Mouse (Mus musculus) forebrain, embryonic 12.5 days (tissue): Measurements from ENCODE around the gene Frmd4a. TPM values are rescaled to one million over a fixed set of nuclear protein-coding genes. Genes with fewer than 3 reads are reported as not detected.

ENCODE experiments used
- ATAC-seq: fragments of 200-750 bp; cut with Nextera tagmentation; 2 replicates; pipeline ENCODE4 v1.8.0; 2017; ENCODE audit warnings: moderate TSS enrichment; ENCODE audit not compliant: low FRiP score
- H3K27ac ChIP-seq: fragments of 300-500 bp; sonication (generic); 2 replicates; pipeline ENCODE4 v1.5.1; 2016; ENCODE audit warnings: mild to moderate bottlenecking
- H3K27me3 ChIP-seq: fragments of 300-500 bp; sonication (generic); 2 replicates; pipeline ENCODE4 v1.6.1; 2016; ENCODE audit warnings: mild to moderate bottlenecking
- H3K36me3 ChIP-seq: fragments of 300-500 bp; sonication (generic); replicated peaks from 2 replicates; pipeline ENCODE4 v1.6.1; 2016; ENCODE audit warnings: mild to moderate bottlenecking
- H3K4me1 ChIP-seq: fragments of 300-500 bp; sonication (generic); 2 replicates; pipeline ENCODE4 v1.6.1; 2016
- H3K4me2 ChIP-seq: fragments of 300-500 bp; sonication (generic); 2 replicates; pipeline ENCODE4 v1.6.1; 2016; ENCODE audit warnings: mild to moderate bottlenecking, moderate library complexity
- H3K4me3 ChIP-seq: fragments of 300-500 bp; sonication (generic); replicated peaks from 2 replicates; pipeline ENCODE4 v1.5.1; 2016; ENCODE audit warnings: mild to moderate bottlenecking
- H3K9ac ChIP-seq: fragments of 300-500 bp; sonication (generic); 2 replicates; pipeline ENCODE4 v1.6.1; 2016; ENCODE audit warnings: mild to moderate bottlenecking
- H3K9me3 ChIP-seq: fragments of 300-500 bp; sonication (generic); 2 replicates; pipeline ENCODE4 v1.6.1; 2016
- WGBS: fragments of 180-500 bp; shearing (Covaris S2); methylation state at CpG from one replicate; pipeline ENCODE4 v1.1.7; 2016; 5-methylcytosine and 5-hydroxymethylcytosine counted together
- polyA plus RNA-seq: library from polyadenylated mRNA; unstranded; fragments of >200 nt; fragmentation: Nextera tagmentation; extraction: Ambion mirVana; gene quantifications from 2 replicates; pipeline ENCODE4 v1.2.1, GENCODE M21; 2016

Frmd4a gene
- polyA plus RNA-seq, 1 experiment from 2014 or later = 51.3 TPM

GRCm38 (mm10) chr2:4071831-4072230, 54.3 kb downstream of the Frmd4a start:
- ATAC-seq = peak; percentile 87; the same call in 1 of the 2 replicates
- H3K27ac ChIP-seq = 0 out of 2 replicates have a peak overlapping the region, but pooled peaks have one; percentile 42

GRCm38 (mm10) chr2:4083877-4084276, 66.4 kb downstream of the Frmd4a start:
- no peak overlapping the region for H3K4me3 ChIP-seq
- peaks cover 4% of the 10 kb centered on the region; the same call in 1 of the 2 replicates for H3K27me3 ChIP-seq
- H3K27ac ChIP-seq = no peak overlapping the region
- H3K9me3 ChIP-seq = no peaks in the 10 kb centered on the region
- no peak overlapping the region for H3K9ac ChIP-seq
- no peak for ATAC-seq
- no peak overlapping the region for H3K4me2 ChIP-seq
- H3K4me1 ChIP-seq = no peaks in the 10 kb centered on the region
- WGBS = 77% methylated on average over 6 of the region's 6 CpGs
- H3K36me3 ChIP-seq = no peaks in the 10 kb centered on the region

More at GRCm38 (mm10) chr2:4071831-4072230, 54.3 kb downstream of the Frmd4a start:
- Histone ChIP-seq H3K9ac (no peak overlapping the region), H3K4me2 (no peak overlapping the region), H3K36me3 (no peaks in the 10 kb centered on the region), H3K9me3 (no peaks in the 10 kb centered on the region), H3K4me1 (0 out of 2 replicates have a peak, but pooled peaks cover 5% of the 10 kb centered on the region), H3K27me3 (no peaks in the 10 kb centered on the region), H3K4me3 (no peak overlapping the region)
- WGBS = 43% methylated on average over 7 of the region's 7 CpGs

DNA sequence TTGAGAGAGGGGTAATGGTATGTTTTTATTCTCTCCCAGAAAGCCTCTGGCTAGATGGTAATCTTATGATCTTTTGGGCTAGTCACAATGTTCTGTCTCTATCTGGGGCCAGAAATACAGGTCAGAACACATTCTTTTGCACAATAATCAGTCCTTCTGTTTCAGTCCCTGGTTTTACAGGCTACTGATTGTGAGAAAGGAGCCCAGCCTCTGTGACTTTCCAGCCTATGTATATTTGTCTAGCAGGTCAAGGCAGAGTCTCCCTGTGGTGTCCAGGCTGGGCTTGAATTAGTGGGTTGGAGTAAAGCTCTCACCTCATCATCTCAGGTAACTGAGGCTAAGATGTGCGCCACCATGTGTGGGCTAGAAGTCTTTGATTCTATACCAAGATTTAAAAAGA, 80.1 kb downstream of the Frmd4a start:
- peaks cover 23% of the 10 kb centered on the region for H3K4me1 ChIP-seq
- 87% methylated on average over 1 of the region's 1 CpGs for WGBS
- peaks cover 26% of the 10 kb centered on the region for H3K27me3 ChIP-seq

DNA sequence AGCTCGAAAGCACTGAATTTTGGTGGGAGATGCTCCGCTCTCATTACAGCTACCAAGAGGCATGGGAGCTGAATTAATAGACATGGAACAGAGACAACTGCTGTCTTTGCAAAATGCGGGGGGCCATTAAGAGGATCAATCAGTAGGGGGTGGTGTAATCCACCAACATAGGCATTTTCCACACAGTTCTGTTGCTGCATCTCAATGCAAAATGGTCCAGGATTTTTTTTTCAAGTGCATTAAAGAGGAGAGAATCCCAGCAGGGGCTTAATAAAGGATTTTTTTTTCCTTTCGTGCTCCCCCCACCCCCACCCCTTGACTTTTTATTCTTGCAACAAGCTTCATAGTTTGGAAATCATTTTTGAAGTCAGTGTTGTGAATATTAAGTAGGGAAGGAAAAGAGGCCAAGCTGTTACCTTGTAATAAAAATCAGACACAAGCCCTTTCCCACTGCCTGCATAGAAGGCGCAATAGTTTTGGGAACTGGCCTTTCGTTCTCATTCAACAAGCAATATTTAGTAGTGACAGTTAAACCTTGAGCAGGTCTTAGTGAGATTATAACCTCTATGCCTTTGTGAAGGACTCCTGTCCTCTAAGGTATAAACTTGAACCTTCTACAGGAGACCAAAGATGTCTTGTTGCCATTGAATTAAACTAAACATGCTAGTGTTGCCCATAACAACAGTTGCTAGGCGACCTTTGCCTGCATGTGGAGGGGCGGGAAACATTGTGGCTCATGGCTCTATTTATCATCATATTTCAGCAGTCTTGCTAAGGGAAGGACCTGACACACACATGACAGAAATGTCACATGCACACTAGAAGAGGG, 81.6 kb downstream of the Frmd4a start:
- peaks cover 23% of the 10 kb centered on the region for H3K4me1 ChIP-seq
- H3K36me3 ChIP-seq = no peaks in the 10 kb centered on the region
- peaks cover 26% of the 10 kb centered on the region for H3K27me3 ChIP-seq
- no peak overlapping the region for H3K9ac ChIP-seq
- WGBS = 29% methylated on average over 8 of the region's 8 CpGs
- peak overlapping the region; percentile 50 for H3K27ac ChIP-seq
- ATAC-seq = peak; percentile 79
- no peaks in the 10 kb centered on the region for H3K9me3 ChIP-seq
- no peak overlapping the region for H3K4me3 ChIP-seq
- peak overlapping the region; percentile 13; the same call in 1 of the 2 replicates for H3K4me2 ChIP-seq

More for the DNA sequence above, 80.1 kb downstream of the Frmd4a start:
- Histone ChIP-seq H3K9me3 (no peaks in the 10 kb centered on the region), H3K4me2 (no peak overlapping the region), H3K36me3 (no peaks in the 10 kb centered on the region), H3K9ac (no peak overlapping the region), H3K4me3 (no peak overlapping the region), H3K27ac (no peak overlapping the region)
- no peak for ATAC-seq

- peak overlapping the region; percentile 13; the same call in 1 of the 2 replicates for H3K4me2 ChIP-seq
- peaks cover 23% of the 10 kb centered on the region for H3K4me1 ChIP-seq
- no peaks in the 10 kb centered on the region for H3K36me3 ChIP-seq
- H3K4me3 ChIP-seq = no peak overlapping the region
- H3K9me3 ChIP-seq = no peaks in the 10 kb centered on the region
- H3K27ac ChIP-seq = peak overlapping the region; percentile 50; the same call in 1 of the 2 replicates
- ATAC-seq = no peak; the same call in 1 of the 2 replicates
- H3K9ac ChIP-seq = no peak overlapping the region
- H3K27me3 ChIP-seq = peaks cover 26% of the 10 kb centered on the region
Observed at GRCm38 (mm10) chr2:4099777-4100104, 82.2 kb downstream of the Frmd4a start.

DNA sequence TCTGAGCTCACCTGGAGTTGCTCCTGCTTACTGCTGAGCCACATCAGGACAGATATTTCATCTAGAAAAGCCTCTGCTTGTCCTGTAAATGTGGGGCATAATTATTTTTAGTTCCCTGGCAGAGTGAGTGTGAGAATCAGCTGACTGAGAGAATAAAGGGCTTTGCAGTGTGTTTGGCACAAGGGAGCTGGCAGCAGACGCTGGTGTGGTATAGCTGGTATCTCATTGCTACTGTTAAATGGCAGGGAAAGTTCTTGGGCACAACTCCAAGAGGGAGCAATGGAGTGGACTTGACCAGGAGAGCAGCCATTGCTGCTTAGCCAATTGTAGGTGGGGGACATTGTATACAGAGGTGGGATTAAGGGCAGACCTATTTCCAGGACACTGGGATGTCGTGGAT, 83.9 kb downstream of the Frmd4a start:
- no peak overlapping the region for H3K4me2 ChIP-seq
- H3K9ac ChIP-seq = no peak overlapping the region
- WGBS = 83% methylated on average over 2 of the region's 2 CpGs
- H3K27ac ChIP-seq = no peak overlapping the region
- H3K4me3 ChIP-seq = no peak overlapping the region
- no peaks in the 10 kb centered on the region for H3K36me3 ChIP-seq
- no peak for ATAC-seq
- no peaks in the 10 kb centered on the region for H3K9me3 ChIP-seq
- peaks cover 23% of the 10 kb centered on the region for H3K4me1 ChIP-seq
- peaks cover 26% of the 10 kb centered on the region for H3K27me3 ChIP-seq

DNA sequence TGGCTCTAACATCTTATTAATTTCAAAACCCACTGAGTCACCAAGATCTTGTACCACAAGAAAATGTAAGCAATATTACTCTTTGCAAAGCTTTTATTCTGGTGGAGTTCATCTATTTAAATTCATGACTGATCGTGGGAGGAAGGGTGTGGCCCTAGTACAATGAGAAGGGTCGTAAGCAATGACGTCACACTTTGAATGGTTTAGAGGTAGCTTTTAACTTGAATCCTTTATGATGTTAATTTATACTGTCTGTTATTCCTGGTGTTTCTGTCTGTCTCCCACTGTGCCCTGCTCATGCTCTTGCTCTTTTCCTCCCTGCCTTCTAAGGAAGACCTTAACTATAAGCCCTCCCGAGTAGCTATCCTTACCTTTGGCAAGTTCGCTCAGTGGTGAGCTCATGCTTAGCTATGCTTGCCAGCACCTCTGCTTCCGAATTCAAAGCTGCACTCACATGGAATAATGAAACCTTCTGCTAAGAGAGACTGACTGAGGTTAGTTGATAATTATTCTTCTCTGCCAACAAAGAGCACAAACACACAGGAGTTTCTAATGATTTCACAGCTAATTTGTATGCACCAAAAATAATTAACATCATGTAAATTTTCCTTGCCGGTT, 95.9 kb downstream of the Frmd4a start:
- H3K36me3 ChIP-seq = no peaks in the 10 kb centered on the region
- no peak overlapping the region for H3K4me3 ChIP-seq
- no peak overlapping the region for H3K27ac ChIP-seq
- 0 out of 2 replicates have a peak, but pooled peaks cover 5% of the 10 kb centered on the region for H3K27me3 ChIP-seq
- H3K9ac ChIP-seq = no peak overlapping the region
- H3K4me2 ChIP-seq = no peak overlapping the region
- ATAC-seq = peak; percentile 46; the same call in 1 of the 2 replicates
- peaks cover 4% of the 10 kb centered on the region; the same call in 1 of the 2 replicates for H3K4me1 ChIP-seq
- H3K9me3 ChIP-seq = no peaks in the 10 kb centered on the region
- 44% methylated on average over 7 of the region's 7 CpGs for WGBS

GRCm38 (mm10) chr2:4119678-4120458, 102.4 kb downstream of the Frmd4a start:
- WGBS = 38% methylated on average over 9 of the region's 9 CpGs
- H3K4me3 ChIP-seq = no peak overlapping the region
- H3K27ac ChIP-seq = peak overlapping the region; percentile 56
- H3K4me1 ChIP-seq = peaks cover 13% of the 10 kb centered on the region
- H3K27me3 ChIP-seq = no peaks in the 10 kb centered on the region
- H3K9me3 ChIP-seq = no peaks in the 10 kb centered on the region
- no peak overlapping the region for H3K4me2 ChIP-seq
- ATAC-seq = peak; percentile 88; the same call in 1 of the 2 replicates
- H3K9ac ChIP-seq = no peak overlapping the region
- no peaks in the 10 kb centered on the region for H3K36me3 ChIP-seq

- no peak overlapping the region for H3K27ac ChIP-seq
- 0 out of 2 replicates have a peak, but pooled peaks cover 3% of the 10 kb centered on the region for H3K4me1 ChIP-seq
- no peak overlapping the region for H3K4me3 ChIP-seq
- H3K36me3 ChIP-seq = no peaks in the 10 kb centered on the region
- no peak overlapping the region for H3K9ac ChIP-seq
- ATAC-seq = no peak
- H3K27me3 ChIP-seq = no peaks in the 10 kb centered on the region
- H3K9me3 ChIP-seq = no peaks in the 10 kb centered on the region
- H3K4me2 ChIP-seq = no peak overlapping the region
- WGBS = 98% methylated on average over 4 of the region's 4 CpGs
Observed at GRCm38 (mm10) chr2:4131216-4131615, 113.7 kb downstream of the Frmd4a start.

DNA sequence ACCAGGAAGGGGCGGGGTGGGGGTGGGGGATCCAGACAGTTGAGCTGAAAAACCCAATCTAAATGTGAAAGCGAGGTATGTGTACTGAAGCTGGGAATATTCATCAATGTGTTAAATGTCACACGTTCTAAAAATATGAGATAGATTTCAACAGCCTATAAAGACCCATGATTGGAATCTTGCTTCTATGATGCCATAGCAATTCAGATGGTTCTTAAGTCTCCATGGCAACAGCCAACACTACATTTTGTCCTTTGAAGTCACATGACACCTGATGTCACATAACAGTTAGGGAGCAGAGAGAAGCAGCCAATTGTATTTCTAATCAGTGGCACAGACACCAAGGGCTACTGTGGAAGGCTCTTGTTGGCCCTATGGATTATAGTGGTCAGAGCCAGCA, 120.0 kb downstream of the Frmd4a start:
- H3K27ac ChIP-seq = no peak overlapping the region
- no peaks in the 10 kb centered on the region for H3K9me3 ChIP-seq
- no peaks in the 10 kb centered on the region for H3K27me3 ChIP-seq
- no peaks in the 10 kb centered on the region for H3K36me3 ChIP-seq
- no peak overlapping the region for H3K9ac ChIP-seq
- no peak for ATAC-seq
- 89% methylated on average over 3 of the region's 3 CpGs for WGBS
- no peak overlapping the region for H3K4me2 ChIP-seq
- H3K4me3 ChIP-seq = no peak overlapping the region
- H3K4me1 ChIP-seq = peaks cover 16% of the 10 kb centered on the region

DNA sequence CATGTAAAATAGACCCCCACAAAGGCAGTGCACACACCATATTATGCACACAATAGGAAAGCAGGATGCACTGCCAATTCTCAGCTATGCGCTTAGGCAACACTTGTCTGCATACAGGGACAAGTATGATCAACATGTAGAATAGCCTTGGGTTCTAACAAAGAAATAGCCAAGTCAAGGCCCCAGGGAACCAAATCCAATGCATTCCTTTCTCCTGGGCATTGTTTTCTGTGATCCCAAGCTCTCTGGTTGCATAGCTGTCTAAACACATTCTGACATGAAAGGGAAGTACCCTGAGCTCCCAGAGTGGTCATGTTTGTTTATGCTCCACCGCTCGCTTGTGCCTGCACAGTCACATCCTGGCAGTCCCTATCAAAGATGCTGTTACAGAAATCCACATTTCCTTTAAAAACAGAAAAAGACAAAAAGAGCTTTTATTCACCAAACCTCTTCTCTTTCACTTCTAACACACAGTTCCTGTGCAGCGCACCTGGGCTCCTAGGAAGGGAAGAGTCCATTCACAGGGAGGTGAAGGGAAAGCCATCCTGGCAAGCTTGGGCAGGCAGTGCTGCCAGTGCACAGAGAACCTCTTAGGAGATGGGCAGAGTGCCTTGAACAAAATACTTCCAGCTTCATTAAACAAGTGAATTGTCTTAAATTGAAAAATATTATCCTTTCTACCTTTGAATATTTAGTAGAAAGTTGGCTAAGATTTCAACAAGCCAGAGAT, 124.9 kb downstream of the Frmd4a start:
- Histone ChIP-seq H3K9ac (no peak overlapping the region), H3K36me3 (no peaks in the 10 kb centered on the region), H3K4me2 (no peak overlapping the region), H3K27me3 (peaks cover 6% of the 10 kb centered on the region; the same call in 1 of the 2 replicates), H3K4me3 (no peak overlapping the region), H3K27ac (peak overlapping the region; percentile 0; the same call in 1 of the 2 replicates), H3K4me1 (peaks cover 14% of the 10 kb centered on the region), H3K9me3 (no peaks in the 10 kb centered on the region)
- no peak for ATAC-seq
- WGBS = 48% methylated on average over 4 of the region's 4 CpGs
